Mouse (Mus musculus): ENCODE measurements around the gene Dlg1.
A peak's percentile ranks its signal among the peaks of the same experiment; 100 is the strongest.

The Dlg1 gene

GRCm38 (mm10) chr16:31893396-31894141 is 230.3 kb downstream of the Dlg1 start:
- no peak for ATAC-seq (ENCODE audit: insufficient number of reproducible peaks, low FRiP score, low TSS enrichment)

GRCm38 (mm10) chr16:31896971-31897774 is 233.9 kb downstream of the Dlg1 start:
- peak; percentile 46; the same call in 1 of the 2 replicates for ATAC-seq (ENCODE audit: insufficient number of reproducible peaks, low FRiP score, low TSS enrichment)

GRCm38 (mm10) chr16:31898546-31899326 is 235.5 kb downstream of the Dlg1 start:
- no peak for ATAC-seq (ENCODE audit: insufficient number of reproducible peaks, low FRiP score, low TSS enrichment)

- ATAC-seq (ENCODE audit: insufficient number of reproducible peaks, low FRiP score, low TSS enrichment) = no peak
These were observed 238.6 kb downstream of the Dlg1 start for GRCm38 (mm10) chr16:31901886-31902285.

GRCm38 (mm10) chr16:31903239-31903638 is 240.0 kb downstream of the Dlg1 start:
- ATAC-seq (ENCODE audit: insufficient number of reproducible peaks, low FRiP score, low TSS enrichment) = no peak

GRCm38 (mm10) chr16:31905331-31905730 is 242.1 kb downstream of the Dlg1 start:
- ATAC-seq (ENCODE audit: insufficient number of reproducible peaks, low FRiP score, low TSS enrichment) = no peak

- ATAC-seq (ENCODE audit: insufficient number of reproducible peaks, low FRiP score, low TSS enrichment) = no peak
These were observed 242.9 kb downstream of the Dlg1 start for GRCm38 (mm10) chr16:31905891-31906825.

- ATAC-seq (ENCODE audit: insufficient number of reproducible peaks, low FRiP score, low TSS enrichment) = no peak
These were observed 243.7 kb downstream of the Dlg1 start for GRCm38 (mm10) chr16:31906896-31907295.

- no peak for ATAC-seq (ENCODE audit: insufficient number of reproducible peaks, low FRiP score, low TSS enrichment)
These were observed 245.7 kb downstream of the Dlg1 start for GRCm38 (mm10) chr16:31908959-31909358.

- no peak for ATAC-seq (ENCODE audit: insufficient number of reproducible peaks, low FRiP score, low TSS enrichment)
These were observed 247.1 kb downstream of the Dlg1 start for GRCm38 (mm10) chr16:31910281-31910847.

- peak; percentile 45; the same call in 1 of the 2 replicates for ATAC-seq (ENCODE audit: insufficient number of reproducible peaks, low FRiP score, low TSS enrichment)
These were observed 254.5 kb downstream of the Dlg1 start for GRCm38 (mm10) chr16:31917776-31918175.

- peak; percentile 78 for ATAC-seq (ENCODE audit: insufficient number of reproducible peaks, low FRiP score, low TSS enrichment)
These were observed 255.0 kb downstream of the Dlg1 start for GRCm38 (mm10) chr16:31918248-31918724.

- no peak for ATAC-seq (ENCODE audit: insufficient number of reproducible peaks, low FRiP score, low TSS enrichment)
These were observed 261.1 kb downstream of the Dlg1 start for GRCm38 (mm10) chr16:31924368-31924767.
